Mouse (Mus musculus): ENCODE measurements around the gene Gna14. TPM values are rescaled to one million over a fixed set of nuclear protein-coding genes. Genes with fewer than 3 reads are reported as not detected.

Gna14 gene
- total RNA-seq (2014; rRNA removed) (0.57 and 0.93 TPM in 2 replicates), polyA plus RNA-seq (2015; fragmentation: Nextera tagmentation; extraction: Ambion mirVana) (0.43 and 0.60 TPM in 2 replicates)

DNA sequence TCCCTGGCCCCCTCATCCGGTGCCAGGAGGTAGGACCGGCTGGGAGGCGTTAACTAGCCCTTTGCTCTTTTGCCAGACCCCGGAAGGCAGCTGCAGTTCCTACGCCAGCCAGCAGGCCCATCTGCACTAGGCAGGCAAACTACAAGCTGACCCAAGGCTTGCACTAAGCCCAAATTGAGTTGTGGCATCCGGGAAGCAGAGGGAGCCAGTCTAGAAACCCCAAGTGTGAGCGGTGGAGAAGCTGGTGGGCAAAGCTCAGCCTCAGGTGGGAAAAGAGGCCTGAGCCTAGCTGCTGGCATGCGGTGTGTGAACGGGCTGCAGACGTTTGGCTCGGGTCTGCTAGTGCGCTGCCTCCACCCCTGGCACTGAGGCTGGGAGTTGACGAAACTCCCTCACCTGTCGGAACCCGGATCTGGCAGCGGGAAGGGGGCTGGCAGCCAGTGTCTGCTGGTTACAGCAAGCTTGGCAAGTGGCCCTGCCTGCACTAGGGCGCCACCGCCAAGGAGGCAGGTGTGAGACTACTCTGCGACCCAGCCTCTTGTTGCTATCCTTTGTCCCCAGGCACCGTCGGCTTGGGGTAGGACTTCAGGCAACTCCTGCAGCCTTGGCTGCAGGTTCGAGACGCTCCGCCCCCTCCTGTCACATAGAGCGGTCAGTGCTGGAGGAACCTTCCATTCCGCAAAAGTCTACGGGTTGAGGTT is at the start of gene Gna14:
Gna14 (plus strand) TSS at position 232 of the 701 bp plus-strand sequence.
- Histone ChIP-seq H3K4me1 (ENCODE audit: insufficient read depth, low read length) (peaks cover 11% of the 10 kb centered on the region; the same call in 1 of the 2 replicates), H3K9me3 (ENCODE audit: low read length) (no peaks in the 10 kb centered on the region), H3K27ac (ENCODE audit: low read depth, low read length) (no peak within 1 kb of the TSS), H3K9ac (replicated peaks; ENCODE audit: low read length, poor library complexity, severe bottlenecking) (no peak within 1 kb of the TSS; the same call in 1 of the 2 replicates), H3K36me3 (ENCODE audit: insufficient read depth, low read length) (no peaks in the 10 kb centered on the region), H3K4me2 (ENCODE audit: low read depth, low read length, poor library complexity, severe bottlenecking) (peak within 1 kb of the TSS; percentile 64), H3K4me3 (ENCODE audit: low read depth, low read length) (peak within 1 kb of the TSS; percentile 40), H3K27me3 (ENCODE audit: insufficient read depth, low read length) (peaks cover 31% of the 10 kb centered on the region)
- ATAC-seq (ENCODE audit: low FRiP score) (peak; percentile 49; the same call in 1 of the 2 replicates), DNase-seq (ENCODE audit: low spot score) (peak; percentile 61)
- peak; percentile 74 for TF ChIP-seq CTCF (IDR thresholded peaks at IDR 0.05)
- WGBS, result 2% methylated on average over 27 of the region's 27 CpGs

DNA sequence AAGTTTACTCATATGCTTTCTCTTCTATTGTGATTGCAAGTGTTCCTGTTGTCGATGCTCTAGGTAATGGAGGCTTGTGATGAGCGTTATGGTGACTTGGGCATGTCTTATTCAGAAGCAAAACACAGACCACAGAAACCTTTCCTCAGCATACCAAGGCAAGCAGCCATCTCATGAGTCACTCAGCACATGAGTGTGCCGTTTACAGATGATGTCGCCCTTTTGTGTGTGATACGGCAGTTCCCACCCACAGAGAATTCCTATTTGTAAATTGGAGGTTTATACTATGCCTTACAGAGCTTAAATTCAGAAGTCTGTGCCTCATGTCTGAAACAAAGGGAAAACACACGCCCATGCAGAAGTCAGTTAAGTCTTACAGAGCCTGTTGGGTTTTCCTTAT is 49.0 kb upstream of the Gna14 start:
- no peak for DNase-seq (ENCODE audit: low spot score)
- Histone ChIP-seq H3K4me2 (ENCODE audit: low read depth, low read length, poor library complexity, severe bottlenecking) (no peak overlapping the region), H3K4me3 (ENCODE audit: low read depth, low read length) (no peak overlapping the region), H3K9me3 (ENCODE audit: low read length) (no peaks in the 10 kb centered on the region), H3K9ac (replicated peaks; ENCODE audit: low read length, poor library complexity, severe bottlenecking) (no peak overlapping the region), H3K27ac (ENCODE audit: low read depth, low read length) (no peak overlapping the region), H3K36me3 (ENCODE audit: insufficient read depth, low read length) (peaks cover 9% of the 10 kb centered on the region; the same call in 1 of the 2 replicates), H3K27me3 (ENCODE audit: insufficient read depth, low read length) (no peaks in the 10 kb centered on the region), H3K4me1 (ENCODE audit: insufficient read depth, low read length) (no peaks in the 10 kb centered on the region)
- no peak for TF ChIP-seq CTCF (IDR thresholded peaks at IDR 0.05)
- no peak for ATAC-seq (ENCODE audit: low FRiP score)
- WGBS, result 69% methylated on average over 6 of the region's 6 CpGs

DNA sequence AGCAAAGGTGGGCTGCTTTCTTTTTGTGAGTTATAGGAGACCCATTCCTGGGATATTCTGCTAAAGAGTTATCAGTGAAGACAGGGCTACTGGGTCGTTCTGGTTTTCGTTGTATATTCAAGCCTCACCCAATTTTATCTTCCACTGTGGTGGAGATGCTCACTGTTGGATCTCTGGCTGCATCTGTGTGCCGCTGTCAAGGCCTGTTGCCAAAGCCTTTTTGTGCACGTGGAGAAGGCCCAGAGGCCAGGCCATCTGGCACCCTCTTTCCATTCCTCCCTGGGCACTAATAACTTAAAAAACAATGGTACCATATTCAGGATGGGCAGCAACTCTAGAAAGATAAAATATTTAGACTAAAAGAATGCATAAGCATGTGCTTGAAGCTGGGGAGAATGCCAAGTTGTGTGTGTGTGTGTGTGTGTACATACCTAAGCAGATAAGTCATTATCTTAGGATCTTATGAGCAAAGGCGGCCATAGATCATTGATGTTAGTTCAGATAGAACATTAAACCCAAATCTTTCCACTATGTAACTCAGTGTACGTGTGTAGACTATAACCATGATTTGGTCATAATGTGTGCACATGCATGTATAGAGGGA is 45.3 kb upstream of the Gna14 start:
- H3K27ac ChIP-seq (ENCODE audit: low read depth, low read length), result no peak overlapping the region
- TF ChIP-seq CTCF (IDR thresholded peaks at IDR 0.05), result no peak
- H3K4me1 ChIP-seq (ENCODE audit: insufficient read depth, low read length), result no peaks in the 10 kb centered on the region
- H3K27me3 ChIP-seq (ENCODE audit: insufficient read depth, low read length), result no peaks in the 10 kb centered on the region
- 83% methylated on average over 6 of the region's 6 CpGs for WGBS
- H3K9ac ChIP-seq (replicated peaks; ENCODE audit: low read length, poor library complexity, severe bottlenecking), result no peak overlapping the region
- no peak for ATAC-seq (ENCODE audit: low FRiP score)
- H3K36me3 ChIP-seq (ENCODE audit: insufficient read depth, low read length), result no peaks in the 10 kb centered on the region
- H3K9me3 ChIP-seq (ENCODE audit: low read length), result no peaks in the 10 kb centered on the region
- H3K4me2 ChIP-seq (ENCODE audit: low read depth, low read length, poor library complexity, severe bottlenecking), result no peak overlapping the region
- H3K4me3 ChIP-seq (ENCODE audit: low read depth, low read length), result no peak overlapping the region
- DNase-seq (ENCODE audit: low spot score), result no peak

DNA sequence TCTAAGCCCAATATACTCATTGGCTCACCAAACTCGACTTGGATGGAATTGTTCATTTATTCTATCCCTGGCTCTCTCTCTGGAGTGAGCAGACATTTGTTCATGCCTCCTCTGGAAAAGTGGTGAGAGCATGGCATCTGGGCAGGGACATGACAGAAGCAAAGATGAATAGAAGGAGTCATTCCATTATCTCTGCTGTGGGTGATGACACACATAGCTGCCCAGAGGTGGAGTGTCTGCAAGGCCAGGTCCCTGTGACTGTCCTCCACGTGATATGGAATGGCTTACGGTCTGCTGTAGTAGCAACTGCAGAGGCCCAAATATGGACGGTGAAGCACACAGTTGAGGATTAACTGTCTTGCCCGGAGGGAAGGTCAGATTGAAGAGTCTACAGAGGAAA is 41.2 kb upstream of the Gna14 start:
- Histone ChIP-seq H3K36me3 (ENCODE audit: insufficient read depth, low read length) (no peaks in the 10 kb centered on the region), H3K27me3 (ENCODE audit: insufficient read depth, low read length) (no peaks in the 10 kb centered on the region), H3K4me3 (ENCODE audit: low read depth, low read length) (no peak overlapping the region), H3K9ac (replicated peaks; ENCODE audit: low read length, poor library complexity, severe bottlenecking) (no peak overlapping the region), H3K4me2 (ENCODE audit: low read depth, low read length, poor library complexity, severe bottlenecking) (no peak overlapping the region), H3K27ac (ENCODE audit: low read depth, low read length) (no peak overlapping the region), H3K9me3 (ENCODE audit: low read length) (no peaks in the 10 kb centered on the region), H3K4me1 (ENCODE audit: insufficient read depth, low read length) (no peaks in the 10 kb centered on the region)
- TF ChIP-seq CTCF (IDR thresholded peaks at IDR 0.05), result no peak
- DNase-seq (ENCODE audit: low spot score) (no peak), ATAC-seq (ENCODE audit: low FRiP score) (no peak)
- 90% methylated on average over 5 of the region's 5 CpGs for WGBS

DNA sequence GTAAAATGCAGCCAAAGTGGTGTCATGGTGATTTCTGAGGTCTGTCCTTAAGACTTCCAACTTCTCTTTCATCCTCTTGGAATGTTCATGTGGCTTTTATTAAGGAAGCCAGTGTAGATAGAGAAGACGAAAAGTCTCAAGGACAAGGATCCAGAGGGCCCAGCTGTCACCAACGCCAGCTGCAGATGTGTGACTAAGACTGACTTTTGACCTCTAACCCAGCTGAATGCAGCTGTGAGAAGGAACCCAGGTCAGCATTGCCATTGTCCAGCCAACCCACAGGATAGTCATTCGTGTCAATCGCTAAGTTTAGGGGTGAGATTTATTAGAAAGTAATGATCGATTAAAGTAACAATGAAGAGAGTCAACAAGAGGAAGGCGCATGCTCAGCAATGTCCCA is 32.5 kb upstream of the Gna14 start:
- Histone ChIP-seq H3K27me3 (ENCODE audit: insufficient read depth, low read length) (no peaks in the 10 kb centered on the region), H3K4me1 (ENCODE audit: insufficient read depth, low read length) (no peaks in the 10 kb centered on the region), H3K9me3 (ENCODE audit: low read length) (no peaks in the 10 kb centered on the region), H3K4me3 (ENCODE audit: low read depth, low read length) (no peak overlapping the region), H3K36me3 (ENCODE audit: insufficient read depth, low read length) (no peaks in the 10 kb centered on the region), H3K4me2 (ENCODE audit: low read depth, low read length, poor library complexity, severe bottlenecking) (no peak overlapping the region), H3K9ac (replicated peaks; ENCODE audit: low read length, poor library complexity, severe bottlenecking) (no peak overlapping the region), H3K27ac (ENCODE audit: low read depth, low read length) (no peak overlapping the region)
- no peak for ATAC-seq (ENCODE audit: low FRiP score)
- no peak for DNase-seq (ENCODE audit: low spot score)
- no peak for TF ChIP-seq CTCF (IDR thresholded peaks at IDR 0.05)
- 84% methylated on average over 6 of the region's 6 CpGs for WGBS

DNA sequence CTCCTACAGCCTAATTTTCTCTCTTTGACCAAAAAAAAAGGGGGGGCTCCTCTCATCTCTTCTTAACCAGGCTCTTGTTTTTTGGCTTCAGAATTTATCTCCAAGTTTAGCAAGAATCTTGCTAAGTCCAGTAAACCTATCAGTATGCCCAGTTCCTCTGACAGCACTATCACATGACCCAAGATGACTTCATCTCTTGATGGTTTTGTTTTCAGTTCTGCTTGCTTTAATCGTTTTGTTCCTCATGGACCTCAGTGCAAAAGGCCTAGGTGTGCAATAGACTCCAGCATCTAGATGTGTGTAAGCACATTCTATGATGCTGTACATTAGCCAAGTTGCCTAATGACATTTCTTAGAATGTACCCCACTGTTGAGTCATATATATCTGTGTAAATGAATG is 27.8 kb upstream of the Gna14 start:
- H3K27me3 ChIP-seq (ENCODE audit: insufficient read depth, low read length), result no peaks in the 10 kb centered on the region
- H3K9ac ChIP-seq (replicated peaks; ENCODE audit: low read length, poor library complexity, severe bottlenecking), result no peak overlapping the region
- ATAC-seq (ENCODE audit: low FRiP score), result no peak
- H3K9me3 ChIP-seq (ENCODE audit: low read length), result no peaks in the 10 kb centered on the region
- TF ChIP-seq CTCF (IDR thresholded peaks at IDR 0.05), result no peak
- H3K4me3 ChIP-seq (ENCODE audit: low read depth, low read length), result no peak overlapping the region
- H3K4me2 ChIP-seq (ENCODE audit: low read depth, low read length, poor library complexity, severe bottlenecking), result no peak overlapping the region
- no peaks in the 10 kb centered on the region for H3K4me1 ChIP-seq (ENCODE audit: insufficient read depth, low read length)
- H3K36me3 ChIP-seq (ENCODE audit: insufficient read depth, low read length), result no peaks in the 10 kb centered on the region
- WGBS, result 84% methylated on average over 1 of the region's 1 CpGs
- DNase-seq (ENCODE audit: low spot score), result no peak
- H3K27ac ChIP-seq (ENCODE audit: low read depth, low read length), result no peak overlapping the region
